Mouse (Mus musculus): ENCODE data around the gene Sbds. TPM values are rescaled to one million over a fixed set of nuclear protein-coding genes. Genes with fewer than 3 reads are reported as not detected.

Gene Sbds
- polyA plus RNA-seq, 1 experiment from 2014 or later, result 46.6 TPM

- H3K9me3 ChIP-seq (replicated peaks), result no peaks in the 10 kb centered on the region
- no peaks in the 10 kb centered on the region for H3K27me3 ChIP-seq
- no peak overlapping the region for H3K4me2 ChIP-seq
- H3K4me1 ChIP-seq (replicated peaks), result no peaks in the 10 kb centered on the region
- H3K9ac ChIP-seq, result no peak overlapping the region
- WGBS (ENCODE audit: insufficient replicate concordance), result 77% methylated on average over 9 of the region's 9 CpGs
- ATAC-seq (ENCODE audit: insufficient read depth), result no peak
- no peak overlapping the region for H3K27ac ChIP-seq (replicated peaks)
- no peak overlapping the region for H3K4me3 ChIP-seq (replicated peaks)
- peaks cover 78% of the 10 kb centered on the region for H3K36me3 ChIP-seq (replicated peaks)
Observed at GRCm38 (mm10) chr5:130283079-130283732, 27.9 kb upstream of the Sbds start.

- ATAC-seq (ENCODE audit: insufficient read depth), result no peak
- peaks cover 83% of the 10 kb centered on the region for H3K36me3 ChIP-seq (replicated peaks)
Observed at GRCm38 (mm10) chr5:130278011-130278472, 22.7 kb upstream of the Sbds start.

GRCm38 (mm10) chr5:130275509-130275908 lies 20.2 kb upstream of the Sbds start:
- 44% methylated on average over 4 of the region's 4 CpGs for WGBS (ENCODE audit: insufficient replicate concordance)
- Histone ChIP-seq H3K27me3 (no peaks in the 10 kb centered on the region), H3K4me2 (no peak overlapping the region), H3K9ac (no peak overlapping the region), H3K4me3 (replicated peaks) (no peak overlapping the region), H3K36me3 (replicated peaks) (peaks cover 72% of the 10 kb centered on the region), H3K27ac (replicated peaks) (no peak overlapping the region), H3K9me3 (replicated peaks) (no peaks in the 10 kb centered on the region), H3K4me1 (replicated peaks) (no peaks in the 10 kb centered on the region)
- no peak for ATAC-seq (ENCODE audit: insufficient read depth)

More at GRCm38 (mm10) chr5:130278011-130278472, 22.7 kb upstream of the Sbds start:
- Histone ChIP-seq H3K4me2 (no peak overlapping the region), H3K27me3 (no peaks in the 10 kb centered on the region), H3K4me1 (replicated peaks) (no peaks in the 10 kb centered on the region), H3K9ac (no peak overlapping the region), H3K27ac (replicated peaks) (no peak overlapping the region), H3K9me3 (replicated peaks) (no peaks in the 10 kb centered on the region), H3K4me3 (replicated peaks) (no peak overlapping the region)
- WGBS (ENCODE audit: insufficient replicate concordance), result 29% methylated on average over 7 of the region's 7 CpGs

- 85% methylated on average over 6 of the region's 6 CpGs for WGBS (ENCODE audit: insufficient replicate concordance)
- no peak overlapping the region for H3K9ac ChIP-seq
- H3K4me2 ChIP-seq, result no peak overlapping the region
- no peaks in the 10 kb centered on the region for H3K27me3 ChIP-seq
- no peak for ATAC-seq (ENCODE audit: insufficient read depth)
- H3K4me3 ChIP-seq (replicated peaks), result no peak overlapping the region
- peaks cover 66% of the 10 kb centered on the region for H3K36me3 ChIP-seq (replicated peaks)
- H3K4me1 ChIP-seq (replicated peaks), result no peaks in the 10 kb centered on the region
- no peaks in the 10 kb centered on the region for H3K9me3 ChIP-seq (replicated peaks)
- H3K27ac ChIP-seq (replicated peaks), result no peak overlapping the region
Observed at GRCm38 (mm10) chr5:130273046-130273445, 17.7 kb upstream of the Sbds start.

- WGBS (ENCODE audit: insufficient replicate concordance), result 91% methylated on average over 1 of the region's 1 CpGs
- peaks cover 67% of the 10 kb centered on the region for H3K36me3 ChIP-seq (replicated peaks)
- H3K9me3 ChIP-seq (replicated peaks), result no peaks in the 10 kb centered on the region
- no peak for ATAC-seq (ENCODE audit: insufficient read depth)
- no peak overlapping the region for H3K9ac ChIP-seq
- no peak overlapping the region for H3K4me3 ChIP-seq (replicated peaks)
- H3K4me1 ChIP-seq (replicated peaks), result no peaks in the 10 kb centered on the region
- no peak overlapping the region for H3K27ac ChIP-seq (replicated peaks)
- no peaks in the 10 kb centered on the region for H3K27me3 ChIP-seq
- H3K4me2 ChIP-seq, result no peak overlapping the region
Observed at GRCm38 (mm10) chr5:130272344-130272743, 17.0 kb upstream of the Sbds start.

- WGBS (ENCODE audit: insufficient replicate concordance), result 79% methylated on average over 11 of the region's 11 CpGs
- no peak for ATAC-seq (ENCODE audit: insufficient read depth)
- H3K36me3 ChIP-seq (replicated peaks), result peaks cover 62% of the 10 kb centered on the region
- no peak overlapping the region for H3K4me3 ChIP-seq (replicated peaks)
- H3K27ac ChIP-seq (replicated peaks), result no peak overlapping the region
- no peak overlapping the region for H3K4me2 ChIP-seq
- H3K9me3 ChIP-seq (replicated peaks), result no peaks in the 10 kb centered on the region
- H3K27me3 ChIP-seq, result no peaks in the 10 kb centered on the region
- H3K4me1 ChIP-seq (replicated peaks), result peaks cover 21% of the 10 kb centered on the region
- no peak overlapping the region for H3K9ac ChIP-seq
Observed at GRCm38 (mm10) chr5:130268976-130269375, 13.6 kb upstream of the Sbds start.

- Histone ChIP-seq H3K27ac (replicated peaks) (no peak overlapping the region), H3K9ac (no peak overlapping the region), H3K36me3 (replicated peaks) (peaks cover 71% of the 10 kb centered on the region), H3K9me3 (replicated peaks) (no peaks in the 10 kb centered on the region), H3K27me3 (no peaks in the 10 kb centered on the region), H3K4me2 (no peak overlapping the region), H3K4me1 (replicated peaks) (peaks cover 21% of the 10 kb centered on the region), H3K4me3 (replicated peaks) (no peak overlapping the region)
- ATAC-seq (ENCODE audit: insufficient read depth), result no peak
- WGBS (ENCODE audit: insufficient replicate concordance), result 85% methylated on average over 1 of the region's 1 CpGs
Observed at GRCm38 (mm10) chr5:130267316-130267715, 12.0 kb upstream of the Sbds start.

GRCm38 (mm10) chr5:130266651-130267050 lies 11.3 kb upstream of the Sbds start:
- H3K9ac ChIP-seq, result no peak overlapping the region
- H3K36me3 ChIP-seq (replicated peaks), result peaks cover 69% of the 10 kb centered on the region
- no peaks in the 10 kb centered on the region for H3K9me3 ChIP-seq (replicated peaks)
- H3K4me2 ChIP-seq, result no peak overlapping the region
- H3K4me3 ChIP-seq (replicated peaks), result no peak overlapping the region
- 0 out of 2 replicates have a peak overlapping the region, but pooled peaks have one; percentile 25 for H3K27ac ChIP-seq (replicated peaks)
- peaks cover 21% of the 10 kb centered on the region for H3K4me1 ChIP-seq (replicated peaks)
- peak; percentile 49; the same call in 1 of the 2 replicates for ATAC-seq (ENCODE audit: insufficient read depth)
- no peaks in the 10 kb centered on the region for H3K27me3 ChIP-seq
- 52% methylated on average over 7 of the region's 7 CpGs for WGBS (ENCODE audit: insufficient replicate concordance)

- no peak overlapping the region for H3K27ac ChIP-seq (replicated peaks)
- H3K4me3 ChIP-seq (replicated peaks), result no peak overlapping the region
- peaks cover 53% of the 10 kb centered on the region for H3K36me3 ChIP-seq (replicated peaks)
- ATAC-seq (ENCODE audit: insufficient read depth), result no peak
- H3K27me3 ChIP-seq, result no peaks in the 10 kb centered on the region
- H3K4me1 ChIP-seq (replicated peaks), result peaks cover 21% of the 10 kb centered on the region
- no peaks in the 10 kb centered on the region for H3K9me3 ChIP-seq (replicated peaks)
- H3K4me2 ChIP-seq, result no peak overlapping the region
- WGBS (ENCODE audit: insufficient replicate concordance), result 81% methylated on average over 6 of the region's 6 CpGs
- H3K9ac ChIP-seq, result no peak overlapping the region
Observed at GRCm38 (mm10) chr5:130264433-130265005, 9.2 kb upstream of the Sbds start.

- Histone ChIP-seq H3K9ac (no peak overlapping the region), H3K4me1 (replicated peaks) (peaks cover 21% of the 10 kb centered on the region), H3K27me3 (no peaks in the 10 kb centered on the region), H3K9me3 (replicated peaks) (no peaks in the 10 kb centered on the region), H3K4me3 (replicated peaks) (no peak overlapping the region), H3K27ac (replicated peaks) (no peak overlapping the region), H3K4me2 (no peak overlapping the region), H3K36me3 (replicated peaks) (peaks cover 45% of the 10 kb centered on the region)
- no peak for ATAC-seq (ENCODE audit: insufficient read depth)
- 75% methylated on average over 11 of the region's 11 CpGs for WGBS (ENCODE audit: insufficient replicate concordance)
Observed at GRCm38 (mm10) chr5:130263454-130263853, 8.1 kb upstream of the Sbds start.

GRCm38 (mm10) chr5:130257303-130257702 lies 2.0 kb upstream of the Sbds start:
- ATAC-seq (ENCODE audit: insufficient read depth), result no peak
- H3K4me2 ChIP-seq, result peak overlapping the region; percentile 91
- H3K27ac ChIP-seq (replicated peaks), result peak overlapping the region; percentile 81
- no peaks in the 10 kb centered on the region for H3K9me3 ChIP-seq (replicated peaks)
- H3K4me1 ChIP-seq (replicated peaks), result peaks cover 34% of the 10 kb centered on the region
- H3K9ac ChIP-seq, result peak overlapping the region; percentile 83
- peak overlapping the region; percentile 82 for H3K4me3 ChIP-seq (replicated peaks)
- WGBS (ENCODE audit: insufficient replicate concordance), result 4% methylated on average over 8 of the region's 8 CpGs
- no peaks in the 10 kb centered on the region for H3K27me3 ChIP-seq
- peaks cover 19% of the 10 kb centered on the region for H3K36me3 ChIP-seq (replicated peaks)
